Mouse (Mus musculus) embryonic fibroblast, embryonic 13.5 days (primary cell): Measurements from ENCODE around the gene Fbxo22. TPM values are rescaled to one million over a fixed set of nuclear protein-coding genes. Genes with fewer than 3 reads are reported as not detected.
"Not testable (repeated sequence)": the region's sequence is repeated elsewhere in the genome, so short reads cannot be mapped to it uniquely, and the experiment has no call there.

Source experiments
- H3K27ac ChIP-seq: 2 replicates; pipeline ENCODE4 v1.5.1; 2012; ENCODE audit warnings: low read length, control low read depth, inconsistent platforms; ENCODE audit not compliant: insufficient read depth
- H3K4me1 ChIP-seq: 2 replicates; pipeline ENCODE4 v1.6.1; 2011; ENCODE audit warnings: low read length; ENCODE audit not compliant: control insufficient read depth, insufficient read depth
- H3K4me3 ChIP-seq: 2 replicates; pipeline ENCODE4 v1.5.1; 2011; ENCODE audit warnings: mild to moderate bottlenecking, control low read depth, low read length; ENCODE audit not compliant: insufficient read depth
- CTCF ChIP-seq: IDR thresholded peaks from 2 replicates; pipeline ENCODE4 v1.5.1; 2011; ENCODE audit warnings: mild to moderate bottlenecking, control low read depth, low read length, moderate library complexity, borderline replicate concordance; ENCODE audit not compliant: insufficient read depth
- POLR2A ChIP-seq: IDR thresholded peaks from 2 replicates; pipeline ENCODE4 v1.6.1; 2011; ENCODE audit warnings: low read depth, mild to moderate bottlenecking, control low read depth, low read length, moderate library complexity
- polyA plus RNA-seq: library from polyadenylated mRNA; stranded (reverse); fragments of >200 nt; gene quantifications from 2 replicates; pipeline ENCODE4 v1.2.4, GENCODE M21; 2011; ENCODE audit warnings: low read depth; ENCODE audit not compliant: missing spikeins, insufficient read length

The Fbxo22 gene
- polyA plus RNA-seq, 1 experiment, result 30.0 TPM

DNA sequence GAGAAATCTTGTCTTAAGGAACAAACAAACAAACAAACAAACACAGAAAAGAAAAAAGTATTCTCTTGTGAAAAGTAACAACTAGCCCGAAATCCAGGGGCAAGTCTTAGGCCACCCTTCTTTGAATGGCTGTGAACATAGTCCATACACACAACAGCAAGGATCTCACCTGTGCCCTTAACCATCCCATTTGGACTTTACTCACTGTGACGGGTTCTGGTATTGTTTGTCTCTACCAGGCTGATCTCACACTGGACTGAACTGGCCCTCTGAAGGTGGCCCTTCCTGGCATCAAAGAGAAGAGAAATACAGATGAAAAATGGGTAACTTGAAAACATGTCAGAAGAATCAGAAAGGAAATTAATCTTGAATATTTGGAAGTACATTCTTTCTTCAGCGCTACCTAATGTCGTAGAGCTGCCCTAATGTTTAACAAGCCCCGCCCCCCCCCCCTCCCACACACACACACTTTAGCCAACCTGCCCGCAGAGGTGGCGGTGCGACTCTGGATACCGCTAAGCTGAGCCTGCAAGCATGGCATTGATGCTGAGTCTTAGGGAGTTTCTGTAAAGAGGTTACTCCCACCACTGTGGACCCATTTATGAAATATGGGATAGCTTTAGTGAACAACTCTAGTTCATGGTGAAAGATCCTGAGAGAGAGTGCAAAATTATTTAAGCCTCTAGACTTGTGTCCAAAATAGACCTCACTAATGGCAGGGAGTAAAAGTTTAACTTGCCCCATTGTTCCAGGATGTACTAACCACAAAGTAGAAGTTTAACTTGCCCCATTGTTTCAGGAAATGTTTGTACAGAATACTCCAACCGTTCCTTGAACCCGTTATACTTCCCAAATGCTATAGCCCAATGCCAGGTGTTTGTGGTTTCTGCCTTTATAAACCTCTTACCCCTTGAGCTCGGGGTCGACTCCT is 27.8 kb downstream of the Fbxo22 start:
- Histone ChIP-seq H3K27ac (no peak overlapping the region), H3K4me1 (no peaks in the 10 kb centered on the region), H3K4me3 (no peak overlapping the region)
- no peak for TF ChIP-seq POLR2A
- TF ChIP-seq CTCF, result no peak

DNA sequence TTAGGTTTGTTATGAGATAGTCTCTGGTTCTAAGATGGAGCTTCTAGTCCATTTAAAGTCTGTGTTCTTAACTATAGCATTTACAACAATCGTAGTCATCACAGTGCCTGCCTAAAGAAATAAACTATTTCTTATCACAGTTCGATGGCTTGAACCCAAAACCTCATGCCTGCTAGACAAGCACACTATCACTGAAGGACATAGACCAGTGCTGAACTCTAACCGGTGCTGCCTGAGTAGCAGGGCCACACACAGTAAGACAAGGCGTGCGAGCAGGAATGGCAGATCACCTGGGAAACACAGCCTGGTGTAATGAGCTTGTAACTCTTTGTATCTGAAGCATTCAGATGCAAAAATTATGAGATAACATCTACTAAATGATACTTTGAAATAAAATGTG is 32.1 kb downstream of the Fbxo22 start:
- TF ChIP-seq POLR2A, result no peak
- TF ChIP-seq CTCF, result no peak
- Histone ChIP-seq H3K27ac (no peak overlapping the region), H3K4me3 (no peak overlapping the region), H3K4me1 (no peaks in the 10 kb centered on the region)

DNA sequence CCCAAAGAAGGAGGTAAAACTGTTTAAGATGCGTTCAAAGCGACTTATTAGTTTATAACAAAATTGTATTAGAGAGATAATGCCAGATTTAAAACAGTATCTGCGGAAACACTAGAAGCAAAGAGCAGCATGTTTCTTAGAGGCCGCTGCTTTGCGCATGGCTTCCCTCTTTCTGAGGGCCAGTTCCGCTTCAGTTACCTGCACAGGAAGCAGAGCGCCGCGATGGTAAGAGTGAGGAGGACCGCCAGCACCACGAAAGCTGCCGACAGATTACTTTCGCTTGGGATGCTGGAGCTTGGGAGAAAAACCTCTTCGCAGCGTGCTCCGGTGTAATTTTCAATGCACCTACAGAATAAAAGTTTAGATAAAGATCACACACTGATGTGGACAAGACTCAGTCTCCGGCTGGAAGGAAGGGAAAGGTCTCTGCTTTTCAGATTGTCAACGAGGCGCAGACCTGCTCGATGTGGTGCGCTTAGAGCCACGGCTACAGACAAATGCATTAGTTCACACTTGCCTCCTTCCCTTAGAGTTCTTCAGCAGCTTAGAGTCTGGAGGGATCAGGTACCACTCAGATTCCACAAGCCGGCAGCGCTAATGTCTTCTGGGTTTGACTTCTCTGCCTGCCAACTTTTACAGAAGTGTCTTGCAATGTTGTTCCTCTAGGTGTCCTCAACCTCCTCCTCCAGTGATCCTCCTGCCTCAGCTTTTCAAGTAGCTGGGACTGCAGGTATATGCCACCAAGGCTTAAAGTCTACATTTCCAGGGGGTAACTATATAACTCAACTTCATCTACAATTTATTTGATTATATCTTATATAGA is 33.3 kb downstream of the Fbxo22 start:
- H3K4me1 ChIP-seq, result no peaks in the 10 kb centered on the region
- peak overlapping the region; percentile 15; the same call in 1 of the 2 replicates for H3K4me3 ChIP-seq
- TF ChIP-seq CTCF (no peak), POLR2A (no peak)
- no peak overlapping the region for H3K27ac ChIP-seq

DNA sequence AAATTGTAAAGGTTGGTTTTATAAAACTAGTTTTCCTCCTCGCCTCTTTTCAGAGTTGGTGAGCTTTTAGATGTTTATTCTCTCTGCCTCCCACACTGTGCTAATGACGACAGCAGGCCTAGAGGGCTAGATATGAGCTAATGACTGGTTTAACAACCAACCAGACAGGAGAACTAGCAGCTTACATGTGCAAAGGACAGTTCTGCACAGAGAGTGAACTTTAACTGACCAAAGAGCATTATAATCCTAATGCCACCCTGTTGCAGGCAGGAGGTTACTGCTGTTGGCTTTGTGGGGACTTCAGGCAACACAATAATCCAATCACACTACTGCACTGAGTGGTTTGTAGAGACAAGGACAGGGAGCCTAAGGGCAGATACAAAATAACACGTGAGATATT is 34.6 kb downstream of the Fbxo22 start:
- Histone ChIP-seq H3K27ac (no peak overlapping the region), H3K4me3 (no peak overlapping the region), H3K4me1 (no peaks in the 10 kb centered on the region)
- TF ChIP-seq CTCF (no peak), POLR2A (no peak)

DNA sequence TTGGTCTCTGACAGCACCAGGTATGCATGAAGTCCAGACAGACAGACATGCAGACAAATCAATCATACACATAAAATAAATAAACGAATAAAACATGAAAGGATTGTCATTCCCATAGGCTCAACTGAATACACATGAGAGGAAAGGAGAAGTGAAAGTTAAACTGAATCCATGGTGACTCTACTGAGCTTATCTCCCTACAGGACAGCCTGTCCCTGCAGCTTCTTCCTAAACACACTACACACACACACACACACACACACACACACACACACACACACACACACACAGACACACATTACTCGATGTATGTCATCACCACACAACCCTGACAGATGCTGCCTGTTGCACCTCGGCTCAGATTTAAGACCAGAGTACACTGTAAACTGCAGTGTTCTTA is 35.4 kb downstream of the Fbxo22 start:
- Histone ChIP-seq H3K4me3 (no peak overlapping the region), H3K27ac (no peak overlapping the region), H3K4me1 (no peaks in the 10 kb centered on the region)
- TF ChIP-seq CTCF, result no peak
- TF ChIP-seq POLR2A, result no peak

DNA sequence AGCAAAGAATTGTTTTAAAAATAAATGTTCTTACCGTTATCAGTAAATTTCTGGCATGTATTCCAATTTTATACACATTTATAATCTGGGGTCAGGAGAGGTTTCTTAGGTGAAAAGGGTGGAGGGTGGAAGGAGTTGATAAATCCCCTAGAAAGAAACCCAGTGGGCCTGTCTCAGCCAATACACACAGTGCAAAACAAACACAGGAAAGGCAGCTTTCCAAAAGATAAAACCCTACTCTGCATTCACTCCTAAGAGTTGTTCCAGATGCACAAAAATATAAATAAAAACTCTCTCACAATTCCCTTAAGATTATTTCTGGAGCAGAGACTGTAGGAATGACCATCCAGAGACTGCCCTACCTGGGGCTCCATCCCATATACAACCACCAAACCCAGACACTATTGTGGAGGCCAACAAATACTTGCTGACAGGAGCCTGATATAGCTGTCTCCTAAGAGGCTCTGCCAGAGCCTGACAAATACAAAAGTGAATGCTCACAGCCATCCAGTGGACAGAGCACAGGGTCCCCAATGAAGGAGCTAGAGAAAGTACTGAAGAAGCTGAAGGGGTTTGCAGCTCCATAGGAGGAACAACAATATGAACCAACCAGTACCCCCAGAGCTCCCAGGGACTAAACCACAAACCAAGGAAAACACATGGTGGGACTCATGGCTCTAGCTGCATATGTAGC is 36.5 kb downstream of the Fbxo22 start:
- H3K4me1 ChIP-seq, H3K4me3 ChIP-seq, H3K27ac ChIP-seq: not testable (repeated sequence)

DNA sequence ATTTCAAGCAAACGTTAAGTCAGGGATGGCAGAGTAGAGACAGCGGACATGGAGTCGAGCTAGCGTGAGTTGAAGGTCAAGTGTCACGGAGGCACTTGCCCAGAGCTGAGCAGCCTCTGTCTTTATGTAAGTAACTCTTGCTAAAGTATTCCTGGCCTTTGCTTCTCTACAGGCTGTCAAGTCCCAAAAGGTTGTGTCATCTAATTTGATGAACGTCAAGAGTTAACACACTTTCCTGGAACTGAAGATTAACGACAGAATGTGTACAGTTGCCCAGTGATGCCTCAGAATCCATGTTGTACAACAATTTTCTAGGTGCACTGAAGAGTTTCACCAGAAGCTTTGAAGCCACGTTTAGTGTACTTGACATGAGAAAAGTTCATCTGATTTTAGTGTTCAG is 37.7 kb downstream of the Fbxo22 start:
- Histone ChIP-seq H3K4me3 (no peak overlapping the region), H3K27ac (no peak overlapping the region), H3K4me1 (no peaks in the 10 kb centered on the region)
- TF ChIP-seq CTCF (no peak), POLR2A (no peak)

DNA sequence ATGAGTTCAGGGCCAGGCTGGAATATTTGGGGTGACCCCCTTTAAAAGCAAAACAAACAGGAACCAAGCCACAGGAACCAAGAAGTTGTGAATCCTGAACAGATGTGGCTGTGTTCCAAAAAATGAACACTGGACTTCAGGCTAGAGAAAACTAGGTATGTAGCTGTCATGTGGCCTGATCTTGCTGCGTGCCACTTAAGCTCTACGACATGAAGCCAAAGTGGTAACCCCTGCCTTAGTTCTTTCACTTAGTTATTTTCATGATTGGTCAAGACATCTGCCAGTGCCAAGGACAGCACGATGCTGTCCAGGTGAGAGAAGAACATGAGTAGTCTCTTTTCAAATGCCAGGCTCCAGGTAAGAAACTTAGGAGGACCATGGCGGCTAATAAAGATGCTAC is 38.2 kb downstream of the Fbxo22 start:
- TF ChIP-seq CTCF, result no peak
- TF ChIP-seq POLR2A, result no peak
- Histone ChIP-seq H3K4me3 (no peak overlapping the region), H3K27ac (no peak overlapping the region), H3K4me1 (no peaks in the 10 kb centered on the region)

DNA sequence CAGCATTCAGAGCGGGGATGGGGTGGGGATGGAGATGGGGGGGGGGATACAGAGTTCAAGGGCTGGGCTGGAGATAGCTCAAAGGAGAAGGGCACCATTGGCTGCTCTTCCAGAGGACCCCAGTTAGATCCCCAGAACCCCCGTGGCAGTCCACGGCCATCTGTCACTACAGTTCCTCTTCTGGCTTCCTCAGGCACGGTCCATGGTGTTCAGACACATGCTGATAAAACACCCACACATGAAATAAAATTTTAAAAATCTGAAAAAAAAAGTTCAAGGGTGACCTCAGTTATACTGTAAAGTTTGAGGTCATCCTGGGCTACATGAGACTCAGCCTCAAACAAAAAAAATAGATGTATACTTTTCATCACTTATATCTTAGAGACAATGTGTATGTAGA is 39.7 kb downstream of the Fbxo22 start:
- Histone ChIP-seq H3K4me1 (no peaks in the 10 kb centered on the region), H3K27ac (no peak overlapping the region), H3K4me3 (no peak overlapping the region)
- TF ChIP-seq POLR2A, result no peak
- TF ChIP-seq CTCF, result no peak
